Mouse (Mus musculus): Measurements from ENCODE around the gene Prr14l.

DNA sequence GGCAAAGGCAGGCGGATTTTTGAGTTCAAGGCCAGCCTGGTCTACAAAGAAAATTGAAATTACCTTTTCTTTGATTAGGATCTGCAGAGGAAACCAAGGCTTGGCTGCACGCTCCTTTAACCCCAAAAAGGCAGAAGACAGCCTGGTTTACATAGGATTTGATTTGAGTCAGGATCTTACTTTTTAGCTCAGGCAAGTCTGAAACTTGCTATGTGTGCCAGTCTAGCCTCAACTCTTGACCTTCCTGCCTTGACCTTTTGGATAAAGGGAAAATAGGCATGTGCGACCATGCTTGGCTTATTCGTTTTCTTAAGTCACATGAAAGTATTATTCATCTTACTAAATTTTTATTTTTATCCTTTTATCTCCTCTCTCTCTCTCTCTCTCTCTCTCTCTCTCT lies 762 bp upstream of the Prr14l start:
- no peak for TF ChIP-seq CTCF (conservative IDR thresholded peaks at IDR 0.05; ENCODE audit: insufficient read depth, insufficient read length, low read depth, low read length)
- TF ChIP-seq POLR2A (IDR thresholded peaks at IDR 0.05; ENCODE audit: low read depth, low read length) = no peak

Data from kidney, adult 2 months (tissue).